Mouse (Mus musculus) olfactory bulb, adult 2 months (tissue): Measurements from ENCODE around the gene Ppp1r12a.

Experiments
- CTCF ChIP-seq: fragments of 200-500 bp; IDR thresholded peaks from 2 replicates; pipeline ENCODE4 v1.5.1; 2012; ENCODE audit warnings: low read depth, mild to moderate bottlenecking, low read length, moderate library complexity; ENCODE audit not compliant: insufficient read depth
- POLR2A ChIP-seq: fragments of 200-500 bp; IDR thresholded peaks from 2 replicates; pipeline ENCODE4 v1.6.1; 2012; ENCODE audit warnings: mild to moderate bottlenecking, low read depth, low read length, moderate library complexity; ENCODE audit not compliant: insufficient read depth

DNA sequence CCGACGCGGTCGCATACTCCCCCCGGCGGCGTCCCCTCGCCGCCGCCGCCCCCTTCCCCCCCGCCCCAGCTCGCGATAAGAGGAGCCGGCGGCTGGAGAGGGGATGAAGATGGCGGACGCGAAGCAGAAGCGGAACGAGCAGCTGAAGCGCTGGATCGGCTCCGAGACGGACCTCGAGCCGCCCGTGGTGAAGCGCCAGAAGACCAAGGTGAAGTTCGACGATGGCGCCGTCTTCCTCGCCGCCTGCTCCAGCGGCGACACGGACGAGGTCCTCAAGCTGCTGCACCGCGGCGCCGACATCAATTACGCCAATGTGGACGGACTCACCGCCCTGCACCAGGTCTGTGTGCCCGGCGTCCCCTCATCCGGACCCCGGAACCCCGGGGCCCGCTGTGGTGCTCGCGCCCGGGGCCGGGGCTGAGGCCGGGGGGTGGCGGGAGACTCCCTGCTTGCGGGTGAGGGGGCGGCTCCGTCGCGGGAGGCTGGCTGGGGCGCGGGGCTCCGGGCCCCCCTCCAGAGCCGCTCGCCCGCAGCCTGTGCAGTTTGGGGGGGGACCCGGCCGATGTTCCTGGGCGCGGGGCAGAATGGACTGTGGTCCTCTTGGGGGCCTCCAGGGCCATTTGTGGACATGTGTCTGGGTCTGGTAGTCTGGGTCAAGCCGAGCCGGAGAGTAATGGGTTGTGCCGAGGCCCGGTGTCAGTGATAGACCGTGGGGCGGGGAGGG lies 466 bp downstream of the Ppp1r12a start:
- TF ChIP-seq CTCF (no peak), POLR2A (no peak)
